Mouse (Mus musculus) erythroblast, embryonic 14.5 days (primary cell): Measurements from ENCODE around the gene Ppm1h. TPM values are rescaled to one million over a fixed set of nuclear protein-coding genes. Genes with fewer than 3 reads are reported as not detected.

Experiments used
- H3K27me3 ChIP-seq: 2 replicates; pipeline ENCODE4 v1.6.1; 2012; ENCODE audit warnings: inconsistent platforms; ENCODE audit not compliant: control insufficient read depth
- H3K36me3 ChIP-seq: 2 replicates; pipeline ENCODE4 v1.6.1; 2012; ENCODE audit warnings: mild to moderate bottlenecking, inconsistent platforms; ENCODE audit not compliant: control insufficient read depth
- H3K4me1 ChIP-seq: 2 replicates; pipeline ENCODE4 v1.6.1; 2012; ENCODE audit warnings: inconsistent platforms; ENCODE audit not compliant: control insufficient read depth
- H3K4me3 ChIP-seq: replicated peaks from 2 replicates; pipeline ENCODE3; 2012; ENCODE audit warnings: moderate library complexity, mild to moderate bottlenecking, inconsistent platforms
- H3K9me3 ChIP-seq: 2 replicates; pipeline ENCODE4 v1.6.1; 2012; ENCODE audit warnings: low read length, inconsistent platforms, mixed read lengths; ENCODE audit not compliant: control insufficient read depth
- GATA1 ChIP-seq: IDR thresholded peaks from 2 replicates; pipeline ENCODE4 v1.6.1; 2012; ENCODE audit warnings: low read length, inconsistent platforms, mixed read lengths
- TAL1 ChIP-seq: IDR thresholded peaks from 3 replicates; pipeline ENCODE4 v1.6.1; 2012; ENCODE audit warnings: low read length, inconsistent platforms, mixed read lengths
- polyA plus RNA-seq: library from polyadenylated mRNA; stranded (reverse); fragments of >175 nt; gene quantifications from 2 replicates; pipeline ENCODE4 v1.2.3, GENCODE M21; 2012

Gene Ppm1h
- polyA plus RNA-seq, 1 experiment: not detected

GRCm38 (mm10) chr10:122693911-122694618 lies 15.5 kb downstream of the Ppm1h start:
- Histone ChIP-seq H3K9me3 (peaks cover 2% of the 10 kb centered on the region; the same call in 1 of the 2 replicates), H3K27me3 (no peaks in the 10 kb centered on the region), H3K4me3 (no peak overlapping the region), H3K4me1 (no peaks in the 10 kb centered on the region), H3K36me3 (no peaks in the 10 kb centered on the region)
- TF ChIP-seq TAL1 (no peak), GATA1 (no peak)

- TF ChIP-seq GATA1: no peak
- TF ChIP-seq TAL1: no peak
Observed at GRCm38 (mm10) chr10:122696335-122696734, 17.8 kb downstream of the Ppm1h start.

GRCm38 (mm10) chr10:122698347-122698746 lies 19.8 kb downstream of the Ppm1h start:
- TF ChIP-seq TAL1: no peak
- Histone ChIP-seq H3K4me3 (no peak overlapping the region), H3K4me1 (no peaks in the 10 kb centered on the region), H3K36me3 (no peaks in the 10 kb centered on the region), H3K27me3 (no peaks in the 10 kb centered on the region), H3K9me3 (peaks cover 4% of the 10 kb centered on the region; the same call in 1 of the 2 replicates)

More at GRCm38 (mm10) chr10:122696335-122696734, 17.8 kb downstream of the Ppm1h start:
- Histone ChIP-seq H3K36me3 (no peaks in the 10 kb centered on the region), H3K4me1 (no peaks in the 10 kb centered on the region), H3K27me3 (no peaks in the 10 kb centered on the region), H3K4me3 (no peak overlapping the region), H3K9me3 (peaks cover 2% of the 10 kb centered on the region; the same call in 1 of the 2 replicates)

- no peaks in the 10 kb centered on the region for H3K27me3 ChIP-seq
- no peak for TF ChIP-seq GATA1
- no peak for TF ChIP-seq TAL1
- H3K36me3 ChIP-seq: no peaks in the 10 kb centered on the region
- peaks cover 12% of the 10 kb centered on the region; the same call in 1 of the 2 replicates for H3K9me3 ChIP-seq
- H3K4me3 ChIP-seq: no peak overlapping the region
- H3K4me1 ChIP-seq: no peaks in the 10 kb centered on the region
Observed at GRCm38 (mm10) chr10:122704901-122705300, 26.3 kb downstream of the Ppm1h start.

GRCm38 (mm10) chr10:122705457-122705856 lies 26.9 kb downstream of the Ppm1h start:
- Histone ChIP-seq H3K27me3 (no peaks in the 10 kb centered on the region), H3K9me3 (peaks cover 12% of the 10 kb centered on the region; the same call in 1 of the 2 replicates), H3K4me1 (no peaks in the 10 kb centered on the region), H3K4me3 (no peak overlapping the region), H3K36me3 (no peaks in the 10 kb centered on the region)
- no peak for TF ChIP-seq TAL1

- H3K4me3 ChIP-seq: no peak overlapping the region
- no peaks in the 10 kb centered on the region for H3K4me1 ChIP-seq
- H3K9me3 ChIP-seq: peaks cover 4% of the 10 kb centered on the region; the same call in 1 of the 2 replicates
- no peaks in the 10 kb centered on the region for H3K27me3 ChIP-seq
- H3K36me3 ChIP-seq: no peaks in the 10 kb centered on the region
- no peak for TF ChIP-seq TAL1
- no peak for TF ChIP-seq GATA1
Observed at GRCm38 (mm10) chr10:122711381-122711811, 32.8 kb downstream of the Ppm1h start.

- H3K4me3 ChIP-seq: no peak overlapping the region
- H3K9me3 ChIP-seq: no peaks in the 10 kb centered on the region
- no peaks in the 10 kb centered on the region for H3K4me1 ChIP-seq
- TF ChIP-seq GATA1 (no peak), TAL1 (no peak)
- H3K36me3 ChIP-seq: no peaks in the 10 kb centered on the region
- H3K27me3 ChIP-seq: no peaks in the 10 kb centered on the region
Observed at GRCm38 (mm10) chr10:122712307-122712706, 33.7 kb downstream of the Ppm1h start.

GRCm38 (mm10) chr10:122715856-122716255 lies 37.3 kb downstream of the Ppm1h start:
- H3K9me3 ChIP-seq: no peaks in the 10 kb centered on the region

GRCm38 (mm10) chr10:122716286-122716685 lies 37.7 kb downstream of the Ppm1h start:
- no peaks in the 10 kb centered on the region for H3K4me1 ChIP-seq
- H3K27me3 ChIP-seq: no peaks in the 10 kb centered on the region
- no peak overlapping the region for H3K4me3 ChIP-seq
- no peaks in the 10 kb centered on the region for H3K9me3 ChIP-seq
- TF ChIP-seq TAL1: no peak
- no peak for TF ChIP-seq GATA1
- H3K36me3 ChIP-seq: no peaks in the 10 kb centered on the region

More at GRCm38 (mm10) chr10:122715856-122716255, 37.3 kb downstream of the Ppm1h start:
- Histone ChIP-seq H3K4me3 (no peak overlapping the region), H3K4me1 (no peaks in the 10 kb centered on the region), H3K27me3 (no peaks in the 10 kb centered on the region), H3K36me3 (no peaks in the 10 kb centered on the region)
- no peak for TF ChIP-seq GATA1
- no peak for TF ChIP-seq TAL1
